Comparison of ENCODE assay signal across 9 mouse cellular contexts in the genomic region with DNA sequence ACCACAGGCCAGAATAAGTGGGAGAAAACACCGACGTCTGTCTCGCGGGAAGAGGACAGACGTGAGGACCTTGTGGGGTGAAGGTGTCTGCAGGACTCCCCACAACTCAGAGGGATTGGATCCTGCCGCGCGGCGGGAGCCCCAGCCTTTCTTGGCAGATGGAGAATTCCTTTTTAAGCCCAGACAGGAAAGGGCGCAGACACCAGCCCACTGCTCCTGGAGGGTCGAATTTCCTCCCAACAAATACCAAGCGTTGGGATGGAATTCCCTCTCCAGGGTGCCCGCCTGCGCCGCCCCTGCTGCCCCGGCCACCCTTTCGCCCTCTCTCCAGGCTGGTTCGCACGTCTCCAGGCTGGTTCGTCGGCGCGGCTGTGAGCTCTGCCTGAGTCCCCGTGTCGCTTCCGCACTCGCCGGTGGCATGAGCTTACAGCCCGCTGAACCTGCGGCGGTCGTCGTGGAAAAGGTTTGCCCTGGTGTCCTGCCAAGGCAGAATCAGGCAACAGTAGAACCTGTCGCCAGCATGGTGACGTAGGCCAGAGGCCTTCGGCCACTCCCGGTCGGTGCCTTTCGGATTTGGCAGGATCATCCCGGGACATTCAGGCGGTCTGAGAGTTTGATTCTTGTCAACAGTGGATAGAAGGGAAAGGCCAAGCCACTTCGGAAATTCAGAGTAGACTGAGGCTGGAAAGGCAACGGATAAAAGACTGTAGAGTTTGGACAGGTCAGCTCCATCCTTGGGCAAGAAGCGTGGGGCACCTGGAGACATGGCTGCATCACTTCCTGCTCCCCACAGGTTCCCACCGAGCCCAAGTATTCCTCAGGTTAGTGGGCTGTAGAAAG. TPM values are rescaled to one million over a fixed set of nuclear protein-coding genes. Genes with fewer than 3 reads are reported as not detected.
A peak's percentile ranks its signal among the peaks of the same experiment; 100 is the strongest.
DNase-seq lines count a peak whose midpoint lies in the region; ATAC-seq lines count a peak whose summit lies in the region.
"Had no signal": no experiment of that assay in that cellular context is flagged by ENCODE, and none has a peak within 500 bp of the region (broad histone marks: within the 10 kb centered on the region; RNA-seq: fewer than 3 reads in every experiment).

No protein-coding gene starts in this region.

- H3K36me3 ChIP-seq in kidney, embryonic 15.5 days: no peaks in the 10 kb centered on the region
- H3K36me3 ChIP-seq in hindbrain, embryonic 14.5 days (replicated peaks; ENCODE audit: control insufficient read depth, insufficient read depth): no peaks in the 10 kb centered on the region
- no peaks in the 10 kb centered on the region for H3K36me3 ChIP-seq in midbrain, embryonic 16.5 days (ENCODE audit: control insufficient read depth, insufficient read depth, low read length)

- no peak for ATAC-seq in kidney, embryonic 15.5 days (replicated peaks; ENCODE audit: low FRiP score)
- no peak for ATAC-seq in hindbrain, embryonic 14.5 days (ENCODE audit: low FRiP score)
- no peak for ATAC-seq in midbrain, embryonic 16.5 days

- no peak overlapping the region for H3K27ac ChIP-seq in kidney, embryonic 15.5 days
- H3K27ac ChIP-seq in hindbrain, embryonic 14.5 days: no peak overlapping the region
- no peak overlapping the region for H3K27ac ChIP-seq in midbrain, embryonic 16.5 days (ENCODE audit: low read length)
- H3K27ac ChIP-seq: macrophage had no signal

- peak overlapping the region; percentile 37 for H3K4me3 ChIP-seq in kidney, embryonic 15.5 days (replicated peaks)
- H3K4me3 ChIP-seq in hindbrain, embryonic 14.5 days (replicated peaks; ENCODE audit: low read length): no peak overlapping the region
- H3K4me3 ChIP-seq in midbrain, embryonic 16.5 days (ENCODE audit: low read depth, low read length): peak overlapping the region; percentile 8; the same call in 1 of the 2 replicates

- WGBS in kidney, embryonic 15.5 days: 3% methylated on average over 45 of the region's 45 CpGs
- 2% methylated on average over 45 of the region's 45 CpGs for WGBS in hindbrain, embryonic 14.5 days
- WGBS in midbrain, embryonic 16.5 days: 2% methylated on average over 45 of the region's 45 CpGs

- H3K27me3 ChIP-seq in kidney, embryonic 15.5 days: peaks cover 80% of the 10 kb centered on the region
- H3K27me3 ChIP-seq in hindbrain, embryonic 14.5 days (ENCODE audit: control insufficient read depth, insufficient read depth, low read length): peaks cover 94% of the 10 kb centered on the region
- peaks cover 71% of the 10 kb centered on the region for H3K27me3 ChIP-seq in midbrain, embryonic 16.5 days (ENCODE audit: control insufficient read depth, insufficient read depth, low read depth, low read length)

- DNase-seq in kidney, postnatal 36 days: no peak
- DNase-seq in embryo, embryonic 10.5 days (ENCODE audit: low spot score): peak; percentile 67
- DNase-seq in hindbrain, embryonic 14.5 days (ENCODE audit: low spot score): no peak
- no peak for DNase-seq in spleen, postnatal 4 days (ENCODE audit: low spot score in 2 of 2)
- DNase-seq in layer of hippocampus, adult 18-20 months (ENCODE audit: low spot score in 2 of 2): no peak
- DNase-seq in adipocyte (ENCODE audit: low spot score): no peak

- H3K9me3 ChIP-seq in kidney, embryonic 15.5 days (replicated peaks): no peaks in the 10 kb centered on the region
- no peaks in the 10 kb centered on the region; the same call in 1 of the 2 replicates for H3K9me3 ChIP-seq in hindbrain, embryonic 14.5 days (ENCODE audit: control insufficient read depth, low read length)
- no peaks in the 10 kb centered on the region for H3K9me3 ChIP-seq in midbrain, embryonic 16.5 days (replicated peaks; ENCODE audit: control insufficient read depth, low read length, poor library complexity, severe bottlenecking)

- peaks cover 14% of the 10 kb centered on the region for H3K4me1 ChIP-seq in kidney, embryonic 15.5 days
- no peaks in the 10 kb centered on the region for H3K4me1 ChIP-seq in hindbrain, embryonic 14.5 days (replicated peaks; ENCODE audit: control insufficient read depth, insufficient read depth, low read length)
- no peaks in the 10 kb centered on the region; the same call in 1 of the 2 replicates for H3K4me1 ChIP-seq in midbrain, embryonic 16.5 days (ENCODE audit: control insufficient read depth, insufficient read depth, low read length)

- H3K4me2 ChIP-seq in kidney, embryonic 15.5 days: peak overlapping the region; percentile 68
- H3K4me2 ChIP-seq in hindbrain, embryonic 14.5 days (replicated peaks): peak overlapping the region; percentile 23
- H3K4me2 ChIP-seq in midbrain, embryonic 16.5 days (ENCODE audit: low read length): peak overlapping the region; percentile 18; the same call in 1 of the 2 replicates

- no peak overlapping the region for H3K9ac ChIP-seq in kidney, embryonic 15.5 days
- H3K9ac ChIP-seq in hindbrain, embryonic 14.5 days: no peak overlapping the region
- H3K9ac ChIP-seq in midbrain, embryonic 16.5 days (ENCODE audit: low read depth, low read length): no peak overlapping the region

RNA-seq across cellular contexts. Expression of gene Evx1, which starts 22.1 kb away (rescaled TPM):
- 0.14 TPM in 1 of 2 replicates, not detected in the other for polyA plus RNA-seq in kidney, embryonic 15.5 days (2015; fragmentation: Nextera tagmentation; extraction: Ambion mirVana)
- 3.4 and 4.1 TPM in 2 replicates for polyA plus RNA-seq in hindbrain, embryonic 14.5 days (2014; fragmentation: Nextera tagmentation; extraction: Ambion mirVana)
- polyA plus RNA-seq in midbrain, embryonic 16.5 days (2015; fragmentation: Nextera tagmentation; extraction: Ambion mirVana): 0.46 and 0.48 TPM in 2 replicates
- total RNA-seq in layer of hippocampus, adult 18-20 months (2021): not detected
- polyA plus RNA-seq: macrophage had no signal

RNA-seq across cellular contexts. Expression of gene Hoxa13, which starts 30.6 kb away (rescaled TPM):
- 0.13 and 0.43 TPM in 2 replicates for polyA plus RNA-seq in kidney, embryonic 15.5 days (2015; fragmentation: Nextera tagmentation; extraction: Ambion mirVana)
- polyA plus RNA-seq in hindbrain, embryonic 14.5 days (2014; fragmentation: Nextera tagmentation; extraction: Ambion mirVana): not detected in 2 replicates
- polyA plus RNA-seq in midbrain, embryonic 16.5 days (2015; fragmentation: Nextera tagmentation; extraction: Ambion mirVana): not detected in 2 replicates
- not detected for total RNA-seq in layer of hippocampus, adult 18-20 months (2021)
- polyA plus RNA-seq: macrophage had no signal

RNA-seq across cellular contexts. Expression of gene Hoxa11, which starts 45.6 kb away (rescaled TPM):
- 34.3 and 34.8 TPM in 2 replicates for polyA plus RNA-seq in kidney, embryonic 15.5 days (2015; fragmentation: Nextera tagmentation; extraction: Ambion mirVana)
- not detected in 2 replicates for polyA plus RNA-seq in hindbrain, embryonic 14.5 days (2014; fragmentation: Nextera tagmentation; extraction: Ambion mirVana)
- polyA plus RNA-seq in midbrain, embryonic 16.5 days (2015; fragmentation: Nextera tagmentation; extraction: Ambion mirVana): not detected in 2 replicates
- total RNA-seq in layer of hippocampus, adult 18-20 months (2021): not detected
- polyA plus RNA-seq: macrophage had no signal

RNA-seq across cellular contexts. Expression of gene Hoxa10, which starts 50.6 kb away (rescaled TPM):
- polyA plus RNA-seq in kidney, embryonic 15.5 days (2015; fragmentation: Nextera tagmentation; extraction: Ambion mirVana): 157 and 172 TPM in 2 replicates
- 0.37 TPM in 1 of 2 replicates, not detected in the other for polyA plus RNA-seq in hindbrain, embryonic 14.5 days (2014; fragmentation: Nextera tagmentation; extraction: Ambion mirVana)
- not detected in 2 replicates for polyA plus RNA-seq in midbrain, embryonic 16.5 days (2015; fragmentation: Nextera tagmentation; extraction: Ambion mirVana)
- not detected for total RNA-seq in layer of hippocampus, adult 18-20 months (2021)
- polyA plus RNA-seq: macrophage had no signal

Comparison
In these comparisons a context has a peak if more than half of its experiments do, and no peak if none do; other contexts are left out.
1. H3K4me2 ChIP-seq: peak in every context shown above with its lines; median percentile 68 in kidney, embryonic 15.5 days; 23 in hindbrain, embryonic 14.5 days; 18 in midbrain, embryonic 16.5 days.
2. RNA of gene Hoxa11, which starts 45.6 kb away (polyA plus RNA-seq): 34.3 to 34.8 TPM in kidney, embryonic 15.5 days; not detected in hindbrain, embryonic 14.5 days and not detected in midbrain, embryonic 16.5 days; every median in the first group is over 10 times any median in the second.